ENCODE assay signal across 10 mouse cellular contexts in genomic region chr2:155742931-155743337, GRCm38 (mm10). TPM values are rescaled to one million over a fixed set of nuclear protein-coding genes. Genes with fewer than 3 reads are reported as not detected.
A peak's percentile ranks its signal among the peaks of the same experiment; 100 is the strongest.
DNase-seq lines count a peak whose midpoint lies in the region; ATAC-seq and TF ChIP-seq lines count a peak whose summit lies in the region.
"Had no signal": no experiment of that assay in that cellular context is flagged by ENCODE, and none has a peak within 500 bp of the region (broad histone marks: within the 10 kb centered on the region; RNA-seq: fewer than 3 reads in every experiment).

No protein-coding gene starts in this region.

- no peak overlapping the region for H3K4me3 ChIP-seq in heart, postnatal 0 days (ENCODE audit: low read depth, low read length)
- no peak overlapping the region for H3K4me3 ChIP-seq in liver, embryonic 12.5 days
- no peak overlapping the region for H3K4me3 ChIP-seq in stomach, postnatal 0 days (ENCODE audit: low read depth, low read length)
- H3K4me3 ChIP-seq: hindbrain, embryonic 15.5 days; neural tube, embryonic 12.5 days had no signal

- H3K27ac ChIP-seq in heart, postnatal 0 days (ENCODE audit: low read depth) = 0 out of 2 replicates have a peak overlapping the region, but pooled peaks have one; percentile 5
- H3K27ac ChIP-seq in liver, embryonic 12.5 days = no peak overlapping the region
- 0 out of 2 replicates have a peak overlapping the region, but pooled peaks have one; percentile 30 for H3K27ac ChIP-seq in stomach, postnatal 0 days (replicated peaks)
- H3K27ac ChIP-seq: hindbrain, embryonic 15.5 days; neural tube, embryonic 12.5 days had no signal

- no peak overlapping the region for H3K4me2 ChIP-seq in heart, postnatal 0 days (ENCODE audit: low read depth, low read length)
- peak overlapping the region; percentile 32 for H3K4me2 ChIP-seq in liver, embryonic 12.5 days
- H3K4me2 ChIP-seq in stomach, postnatal 0 days (replicated peaks; ENCODE audit: low read depth) = no peak overlapping the region
- H3K4me2 ChIP-seq: hindbrain, embryonic 15.5 days; neural tube, embryonic 12.5 days had no signal

- H3K9ac ChIP-seq in heart, postnatal 0 days (replicated peaks; ENCODE audit: low read depth, low read length) = no peak overlapping the region
- no peak overlapping the region for H3K9ac ChIP-seq in liver, embryonic 12.5 days
- H3K9ac ChIP-seq in stomach, postnatal 0 days (ENCODE audit: low read length) = no peak overlapping the region
- H3K9ac ChIP-seq: hindbrain, embryonic 15.5 days; neural tube, embryonic 12.5 days had no signal

- peak; percentile 84 for ATAC-seq in heart, postnatal 0 days (ENCODE audit: insufficient read depth, low read depth)
- ATAC-seq in liver, embryonic 12.5 days = peak; percentile 62; the same call in 1 of the 2 replicates
- peak; percentile 67 for ATAC-seq in stomach, postnatal 0 days (ENCODE audit: low FRiP score, low TSS enrichment)

- no peaks in the 10 kb centered on the region for H3K9me3 ChIP-seq in heart, postnatal 0 days (replicated peaks; ENCODE audit: control insufficient read depth, low read length)
- H3K9me3 ChIP-seq in liver, embryonic 12.5 days (replicated peaks) = no peaks in the 10 kb centered on the region
- no peaks in the 10 kb centered on the region for H3K9me3 ChIP-seq in stomach, postnatal 0 days (ENCODE audit: control insufficient read depth, low read length)
- H3K9me3 ChIP-seq: hindbrain, embryonic 15.5 days; neural tube, embryonic 12.5 days had no signal

- no peak for TF ChIP-seq CTCF in heart, postnatal 0 days (IDR thresholded peaks at IDR 0.05; ENCODE audit: low read depth)
- TF ChIP-seq CTCF in stomach, postnatal 0 days (IDR thresholded peaks at IDR 0.05; ENCODE audit: low read depth) = no peak

- peak; percentile 36 for DNase-seq in urinary bladder, postnatal 14 days (ENCODE audit: low spot score)
- DNase-seq in urinary bladder, adult 2 months (ENCODE audit: low spot score) = no peak
- peak; percentile 22 for DNase-seq in heart, postnatal 0 days (ENCODE audit: low spot score)
- peak; percentile 30 for DNase-seq in stomach, postnatal 0 days (ENCODE audit: low spot score)
- no peak for DNase-seq in thymus, adult 18-20 months
- DNase-seq in T-cell, adult 2 months (ENCODE audit: low spot score) = no peak
- no peak for DNase-seq in right cerebral cortex, adult 18-20 months

- no peaks in the 10 kb centered on the region for H3K27me3 ChIP-seq in heart, postnatal 0 days (ENCODE audit: control insufficient read depth, insufficient read depth, low read length)
- peaks cover 44% of the 10 kb centered on the region for H3K27me3 ChIP-seq in liver, embryonic 12.5 days (replicated peaks)
- no peaks in the 10 kb centered on the region for H3K27me3 ChIP-seq in stomach, postnatal 0 days (ENCODE audit: control insufficient read depth, insufficient read depth, low read length)
- H3K27me3 ChIP-seq: hindbrain, embryonic 15.5 days; neural tube, embryonic 12.5 days had no signal

- H3K36me3 ChIP-seq in heart, postnatal 0 days (replicated peaks; ENCODE audit: control insufficient read depth, insufficient read depth, low read length) = no peaks in the 10 kb centered on the region
- no peaks in the 10 kb centered on the region for H3K36me3 ChIP-seq in liver, embryonic 12.5 days
- no peaks in the 10 kb centered on the region for H3K36me3 ChIP-seq in stomach, postnatal 0 days (ENCODE audit: control insufficient read depth, insufficient read depth, low read length)
- H3K36me3 ChIP-seq: hindbrain, embryonic 15.5 days; neural tube, embryonic 12.5 days had no signal

- 0 out of 2 replicates have a peak, but pooled peaks have one; percentile 62 for TF ChIP-seq EP300 in heart, postnatal 0 days (IDR thresholded peaks at IDR 0.05; ENCODE audit: low read depth)
- TF ChIP-seq EP300 in stomach, postnatal 0 days (optimal IDR thresholded peaks at IDR 0.05) = no peak

- peaks cover 16% of the 10 kb centered on the region for H3K4me1 ChIP-seq in heart, postnatal 0 days (ENCODE audit: control insufficient read depth, insufficient read depth)
- H3K4me1 ChIP-seq in liver, embryonic 12.5 days = peaks cover 16% of the 10 kb centered on the region
- no peaks in the 10 kb centered on the region for H3K4me1 ChIP-seq in stomach, postnatal 0 days (replicated peaks; ENCODE audit: control insufficient read depth, insufficient read depth)
- H3K4me1 ChIP-seq: hindbrain, embryonic 15.5 days; neural tube, embryonic 12.5 days had no signal

- WGBS in heart, postnatal 0 days = 8% methylated on average over 12 of the region's 12 CpGs
- 14% methylated on average over 12 of the region's 12 CpGs for WGBS in liver, embryonic 12.5 days (ENCODE audit: insufficient replicate concordance)
- 34% methylated on average over 12 of the region's 12 CpGs for WGBS in stomach, postnatal 0 days

RNA-seq across cellular contexts. Expression of gene Gm17581, which starts 7.3 kb away (rescaled TPM):
- not detected in 2 replicates for polyA plus RNA-seq in urinary bladder, adult 2 months (2012; rRNA removed)
- not detected in 2 replicates for total RNA-seq in heart, postnatal 0 days (2014; rRNA removed; ENCODE audit: low replicate concordance)
- not detected in 2 replicates for polyA plus RNA-seq in heart, postnatal 0 days (2015; fragmentation: Nextera tagmentation; extraction: Ambion mirVana)
- polyA plus RNA-seq in liver, embryonic 12.5 days (2016; fragmentation: Nextera tagmentation; extraction: Ambion mirVana) = not detected in 2 replicates
- not detected in 2 replicates for polyA plus RNA-seq in stomach, postnatal 0 days (2015; fragmentation: Nextera tagmentation; extraction: Ambion mirVana)
- polyA plus RNA-seq: hindbrain, embryonic 15.5 days; neural tube, embryonic 12.5 days had no signal

RNA-seq across cellular contexts. Expression of gene Procr, which starts 8.0 kb away (rescaled TPM):
- 19.3 and 21.2 TPM in 2 replicates for polyA plus RNA-seq in urinary bladder, adult 2 months (2012; rRNA removed)
- 3.4 and 9.3 TPM in 2 replicates for total RNA-seq in heart, postnatal 0 days (2014; rRNA removed; ENCODE audit: low replicate concordance)
- 4.0 and 4.7 TPM in 2 replicates for polyA plus RNA-seq in heart, postnatal 0 days (2015; fragmentation: Nextera tagmentation; extraction: Ambion mirVana)
- 1.2 and 1.5 TPM in 2 replicates for polyA plus RNA-seq in liver, embryonic 12.5 days (2016; fragmentation: Nextera tagmentation; extraction: Ambion mirVana)
- polyA plus RNA-seq in stomach, postnatal 0 days (2015; fragmentation: Nextera tagmentation; extraction: Ambion mirVana) = 12.2 and 14.3 TPM in 2 replicates

RNA-seq across cellular contexts. Expression of gene Edem2, which starts 13.7 kb away (rescaled TPM):
- 56.1 and 78.7 TPM in 2 replicates for polyA plus RNA-seq in urinary bladder, adult 2 months (2012; rRNA removed)
- 9.7 and 18.4 TPM in 2 replicates for total RNA-seq in heart, postnatal 0 days (2014; rRNA removed; ENCODE audit: low replicate concordance)
- 14.8 and 18.1 TPM in 2 replicates for polyA plus RNA-seq in heart, postnatal 0 days (2015; fragmentation: Nextera tagmentation; extraction: Ambion mirVana)
- polyA plus RNA-seq in liver, embryonic 12.5 days (2016; fragmentation: Nextera tagmentation; extraction: Ambion mirVana) = 24.6 and 25.1 TPM in 2 replicates
- 64.9 and 65.7 TPM in 2 replicates for polyA plus RNA-seq in stomach, postnatal 0 days (2015; fragmentation: Nextera tagmentation; extraction: Ambion mirVana)

RNA-seq across cellular contexts. Expression of gene Mmp24, which starts 32.2 kb away (rescaled TPM):
- 0.04 and 0.09 TPM in 2 replicates for polyA plus RNA-seq in urinary bladder, adult 2 months (2012; rRNA removed)
- total RNA-seq in heart, postnatal 0 days (2014; rRNA removed; ENCODE audit: low replicate concordance) = 0.04 and 0.38 TPM in 2 replicates
- 0.03 and 0.04 TPM in 2 replicates for polyA plus RNA-seq in heart, postnatal 0 days (2015; fragmentation: Nextera tagmentation; extraction: Ambion mirVana)
- 0.04 TPM in 1 of 2 replicates, not detected in the other for polyA plus RNA-seq in liver, embryonic 12.5 days (2016; fragmentation: Nextera tagmentation; extraction: Ambion mirVana)
- 0.21 and 0.23 TPM in 2 replicates for polyA plus RNA-seq in stomach, postnatal 0 days (2015; fragmentation: Nextera tagmentation; extraction: Ambion mirVana)

RNA-seq across cellular contexts. Expression of gene Trpc4ap, which starts 50.8 kb away (rescaled TPM):
- 86.9 and 90.7 TPM in 2 replicates for polyA plus RNA-seq in urinary bladder, adult 2 months (2012; rRNA removed)
- 83.8 and 84.8 TPM in 2 replicates for total RNA-seq in heart, postnatal 0 days (2014; rRNA removed; ENCODE audit: low replicate concordance)
- 67.0 and 70.5 TPM in 2 replicates for polyA plus RNA-seq in heart, postnatal 0 days (2015; fragmentation: Nextera tagmentation; extraction: Ambion mirVana)
- polyA plus RNA-seq in liver, embryonic 12.5 days (2016; fragmentation: Nextera tagmentation; extraction: Ambion mirVana) = 78.5 and 80.9 TPM in 2 replicates
- polyA plus RNA-seq in stomach, postnatal 0 days (2015; fragmentation: Nextera tagmentation; extraction: Ambion mirVana) = 66.5 and 68.4 TPM in 2 replicates

Comparison
In these comparisons a context has a peak if more than half of its experiments do, and no peak if none do; other contexts are left out.
1. DNase-seq: peak in urinary bladder, postnatal 14 days (single experiment), heart, postnatal 0 days (single experiment) and stomach, postnatal 0 days (single experiment); none in urinary bladder, adult 2 months (single experiment), thymus, adult 18-20 months (0 of 2), T-cell, adult 2 months (single experiment) and right cerebral cortex, adult 18-20 months (single experiment).
2. Peak in every context shown above with its lines, with median percentiles within 50 percentile points of each other: ATAC-seq.